Mouse (Mus musculus): ENCODE data around the gene Ppp1r2. TPM values are rescaled to one million over a fixed set of nuclear protein-coding genes. Genes with fewer than 3 reads are reported as not detected.

Gene Ppp1r2
- polyA plus RNA-seq (2014; fragmentation: Illumina TruSeq; extraction: RNeasy Lipid Tissue Mini Kit (QIAGEN cat#74804); ENCODE audit: low read depth, low replicate concordance): 249 TPM

GRCm38 (mm10) chr16:31274674-31275460, at the start of gene Ppp1r2:
Ppp1r2 (minus strand) TSS chr16:31275277.

GRCm38 (mm10) chr16:31314497-31315233, 39.6 kb upstream of the Ppp1r2 start, which contains the start of gene Apod:
Apod (minus strand) TSS chr16:31314808.

Other genes starting within 250 kb of the Ppp1r2 start
- gene Xxylt1, start 193.8 kb downstream of the Ppp1r2 start, polyA plus RNA-seq (2014; fragmentation: Illumina TruSeq; extraction: RNeasy Lipid Tissue Mini Kit (QIAGEN cat#74804); ENCODE audit: low read depth, low replicate concordance): 11.6 TPM
- 150 TPM for gene Acap2, start 74.0 kb downstream of the Ppp1r2 start, polyA plus RNA-seq (2014; fragmentation: Illumina TruSeq; extraction: RNeasy Lipid Tissue Mini Kit (QIAGEN cat#74804); ENCODE audit: low read depth, low replicate concordance)
- gene Apod, start 39.5 kb upstream of the Ppp1r2 start, polyA plus RNA-seq (2014; fragmentation: Illumina TruSeq; extraction: RNeasy Lipid Tissue Mini Kit (QIAGEN cat#74804); ENCODE audit: low read depth, low replicate concordance): 4.9 TPM
- gene Bdh1, start 147.0 kb upstream of the Ppp1r2 start, polyA plus RNA-seq (2014; fragmentation: Illumina TruSeq; extraction: RNeasy Lipid Tissue Mini Kit (QIAGEN cat#74804); ENCODE audit: low read depth, low replicate concordance): 23.9 TPM

Measured in sigmoid colon, adult 10 weeks (tissue).